Mouse (Mus musculus): ENCODE data around the gene Ppp2r3a. TPM values are rescaled to one million over a fixed set of nuclear protein-coding genes. Genes with fewer than 3 reads are reported as not detected.

Gene Ppp2r3a
- polyA plus RNA-seq (2014; fragmentation: Illumina TruSeq; extraction: RNeasy Lipid Tissue Mini Kit (QIAGEN cat#74804); ENCODE audit: low read depth, low replicate concordance) = 163 TPM

GRCm38 (mm10) chr9:101251644-101252337, at the start of gene Ppp2r3a:
Ppp2r3a (minus strand) TSS chr9:101251795.

GRCm38 (mm10) chr9:101073987-101074331, 177.6 kb downstream of the Ppp2r3a start, which contains the start of gene Msl2:
Msl2 (plus strand) TSS chr9:101074101.

Other genes with a start within 250 kb of the Ppp2r3a start
- 126 TPM for gene Pccb, start 216.9 kb downstream of the Ppp2r3a start, polyA plus RNA-seq (2014; fragmentation: Illumina TruSeq; extraction: RNeasy Lipid Tissue Mini Kit (QIAGEN cat#74804); ENCODE audit: low read depth, low replicate concordance)
- gene Msl2, start 177.7 kb downstream of the Ppp2r3a start, polyA plus RNA-seq (2014; fragmentation: Illumina TruSeq; extraction: RNeasy Lipid Tissue Mini Kit (QIAGEN cat#74804); ENCODE audit: low read depth, low replicate concordance) = 83.1 TPM